In genomic region chr14:28089636-28090443, GRCm38 (mm10) we compare ENCODE assay signal across 7 mouse cellular contexts.
A peak's percentile ranks its signal among the peaks of the same experiment; 100 is the strongest.
DNase-seq lines count a peak whose midpoint lies in the region; ATAC-seq and TF ChIP-seq lines count a peak whose summit lies in the region.

No protein-coding gene starts in this region.

- TF ChIP-seq EP300 in stomach, postnatal 0 days (optimal IDR thresholded peaks at IDR 0.05) = no peak

- H3K9ac ChIP-seq in hindbrain, embryonic 14.5 days = no peak overlapping the region
- H3K9ac ChIP-seq in hindbrain, embryonic 12.5 days = no peak overlapping the region
- H3K9ac ChIP-seq in kidney, postnatal 0 days (ENCODE audit: low read depth, low read length) = no peak overlapping the region
- H3K9ac ChIP-seq in stomach, postnatal 0 days (ENCODE audit: low read length) = no peak overlapping the region

- no peak overlapping the region for H3K4me2 ChIP-seq in hindbrain, embryonic 14.5 days (replicated peaks)
- no peak overlapping the region for H3K4me2 ChIP-seq in hindbrain, embryonic 12.5 days (replicated peaks)
- H3K4me2 ChIP-seq in kidney, postnatal 0 days (ENCODE audit: low read length) = no peak overlapping the region
- H3K4me2 ChIP-seq in stomach, postnatal 0 days (replicated peaks; ENCODE audit: low read depth) = no peak overlapping the region

- no peaks in the 10 kb centered on the region for H3K9me3 ChIP-seq in hindbrain, embryonic 14.5 days (ENCODE audit: control insufficient read depth, low read length)
- no peaks in the 10 kb centered on the region for H3K9me3 ChIP-seq in hindbrain, embryonic 12.5 days (replicated peaks)
- no peaks in the 10 kb centered on the region for H3K9me3 ChIP-seq in kidney, postnatal 0 days (replicated peaks; ENCODE audit: low read length)
- H3K9me3 ChIP-seq in stomach, postnatal 0 days (ENCODE audit: control insufficient read depth, low read length) = no peaks in the 10 kb centered on the region

- peak; percentile 56 for DNase-seq in hindbrain, embryonic 14.5 days (ENCODE audit: low spot score)
- DNase-seq in ES-CJ7 (ENCODE audit: low read depth, low spot score) = peak; percentile 68
- DNase-seq in ZHBTc4 (ENCODE audit: low read depth, low spot score) = peak; percentile 69
- peak; percentile 69 for DNase-seq in kidney, postnatal 0 days (ENCODE audit: low spot score)
- DNase-seq in stomach, postnatal 0 days (ENCODE audit: low spot score) = peak; percentile 33
- DNase-seq in frontal cortex, postnatal 14 days (ENCODE audit: low spot score in 2 of 2) = no peak

- H3K4me1 ChIP-seq in hindbrain, embryonic 14.5 days (replicated peaks; ENCODE audit: control insufficient read depth, insufficient read depth, low read length) = no peaks in the 10 kb centered on the region
- no peaks in the 10 kb centered on the region for H3K4me1 ChIP-seq in hindbrain, embryonic 12.5 days
- H3K4me1 ChIP-seq in kidney, postnatal 0 days (replicated peaks; ENCODE audit: insufficient read depth, low read length) = no peaks in the 10 kb centered on the region
- H3K4me1 ChIP-seq in stomach, postnatal 0 days (replicated peaks; ENCODE audit: control insufficient read depth, insufficient read depth) = no peaks in the 10 kb centered on the region

- H3K27ac ChIP-seq in hindbrain, embryonic 14.5 days = no peak overlapping the region
- no peak overlapping the region for H3K27ac ChIP-seq in hindbrain, embryonic 12.5 days
- no peak overlapping the region for H3K27ac ChIP-seq in kidney, postnatal 0 days
- no peak overlapping the region for H3K27ac ChIP-seq in stomach, postnatal 0 days (replicated peaks)

- H3K4me3 ChIP-seq in hindbrain, embryonic 14.5 days (replicated peaks; ENCODE audit: low read length) = no peak overlapping the region
- no peak overlapping the region for H3K4me3 ChIP-seq in hindbrain, embryonic 12.5 days
- H3K4me3 ChIP-seq in kidney, postnatal 0 days (replicated peaks; ENCODE audit: low read depth, low read length) = no peak overlapping the region
- H3K4me3 ChIP-seq in stomach, postnatal 0 days (ENCODE audit: low read depth, low read length) = no peak overlapping the region

- WGBS in hindbrain, embryonic 14.5 days = 62% methylated on average over 8 of the region's 8 CpGs
- 62% methylated on average over 8 of the region's 8 CpGs for WGBS in hindbrain, embryonic 12.5 days
- 32% methylated on average over 8 of the region's 8 CpGs for WGBS in kidney, postnatal 0 days
- WGBS in stomach, postnatal 0 days = 63% methylated on average over 8 of the region's 8 CpGs

- peak; percentile 73 for TF ChIP-seq CTCF in kidney, postnatal 0 days (IDR thresholded peaks at IDR 0.05; ENCODE audit: low read depth)
- peak; percentile 78 for TF ChIP-seq CTCF in stomach, postnatal 0 days (IDR thresholded peaks at IDR 0.05; ENCODE audit: low read depth)

- H3K27me3 ChIP-seq in hindbrain, embryonic 14.5 days (ENCODE audit: control insufficient read depth, insufficient read depth, low read length) = no peaks in the 10 kb centered on the region
- no peaks in the 10 kb centered on the region for H3K27me3 ChIP-seq in hindbrain, embryonic 12.5 days
- no peaks in the 10 kb centered on the region for H3K27me3 ChIP-seq in kidney, postnatal 0 days (ENCODE audit: insufficient read depth, low read length)
- H3K27me3 ChIP-seq in stomach, postnatal 0 days (ENCODE audit: control insufficient read depth, insufficient read depth, low read length) = no peaks in the 10 kb centered on the region

- ATAC-seq in hindbrain, embryonic 14.5 days (ENCODE audit: low FRiP score) = no peak
- ATAC-seq in hindbrain, embryonic 12.5 days (ENCODE audit: low FRiP score) = no peak
- ATAC-seq in kidney, postnatal 0 days (replicated peaks; ENCODE audit: low FRiP score, low read depth) = no peak; the same call in 1 of the 2 replicates
- ATAC-seq in stomach, postnatal 0 days (ENCODE audit: low FRiP score, low TSS enrichment) = no peak

- no peaks in the 10 kb centered on the region for H3K36me3 ChIP-seq in hindbrain, embryonic 14.5 days (replicated peaks; ENCODE audit: control insufficient read depth, insufficient read depth)
- no peaks in the 10 kb centered on the region for H3K36me3 ChIP-seq in hindbrain, embryonic 12.5 days
- H3K36me3 ChIP-seq in kidney, postnatal 0 days (ENCODE audit: insufficient read depth, low read length) = no peaks in the 10 kb centered on the region
- H3K36me3 ChIP-seq in stomach, postnatal 0 days (ENCODE audit: control insufficient read depth, insufficient read depth, low read length) = no peaks in the 10 kb centered on the region

Comparison
In these comparisons a context has a peak if more than half of its experiments do, and no peak if none do; other contexts are left out.
1. DNase-seq: peak in hindbrain, embryonic 14.5 days (single experiment), ES-CJ7 (single experiment), ZHBTc4 (single experiment), kidney, postnatal 0 days (single experiment) and stomach, postnatal 0 days (single experiment); none in frontal cortex, postnatal 14 days (0 of 2).